Mouse (Mus musculus): ENCODE measurements around the gene Csmd2.
A peak's percentile ranks its signal among the peaks of the same experiment; 100 is the strongest.

The Csmd2 gene

GRCm38 (mm10) chr4:128135014-128135622 lies 147.5 kb downstream of the Csmd2 start:
- DNase-seq (ENCODE audit: extremely low read depth, low read depth, low spot score), result peak; percentile 52

DNA sequence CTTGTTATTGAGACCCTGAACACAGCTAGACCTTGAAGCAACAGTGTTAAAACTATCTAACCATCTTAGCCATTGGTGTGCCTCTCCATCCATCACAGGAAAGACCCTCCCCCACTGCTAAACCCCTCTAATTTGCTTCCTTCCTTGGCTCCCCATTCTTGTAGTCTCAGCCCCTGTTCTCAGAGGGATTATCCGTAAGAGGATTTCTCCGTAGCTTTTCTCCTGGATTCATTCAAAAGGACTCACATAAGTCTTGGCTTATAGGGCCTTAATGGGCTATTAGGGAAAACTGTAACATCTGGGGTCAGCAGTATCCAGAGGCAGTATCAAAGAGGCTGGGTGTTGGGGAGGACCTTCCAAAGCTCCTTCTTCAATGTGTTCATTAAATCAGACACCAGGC lies 152.3 kb downstream of the Csmd2 start:
- DNase-seq (ENCODE audit: extremely low read depth, low read depth, low spot score), result no peak

- DNase-seq (ENCODE audit: extremely low read depth, low read depth, low spot score), result no peak
Measured at GRCm38 (mm10) chr4:128141161-128142101, 153.8 kb downstream of the Csmd2 start.

DNA sequence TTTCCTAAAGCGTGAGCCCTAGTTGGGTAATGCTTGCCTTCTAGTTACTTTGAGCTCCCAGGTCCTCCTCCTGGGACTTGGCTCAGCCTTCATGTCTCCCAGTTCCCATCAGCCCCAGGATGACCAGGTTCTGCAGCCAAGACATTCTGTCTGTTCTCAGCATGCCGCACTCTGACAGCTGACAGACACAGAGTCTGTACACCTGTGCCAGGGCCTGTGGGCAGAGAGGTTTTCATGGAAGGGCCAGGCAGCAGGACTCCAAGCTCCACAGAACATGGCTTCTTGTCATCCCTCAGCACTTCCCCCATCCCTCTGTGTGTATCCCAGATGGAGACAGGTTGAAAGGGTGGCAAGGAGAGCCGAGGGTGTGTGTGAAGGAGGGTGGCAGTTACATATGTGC lies 154.6 kb downstream of the Csmd2 start:
- no peak for DNase-seq (ENCODE audit: extremely low read depth, low read depth, low spot score)

- DNase-seq (ENCODE audit: extremely low read depth, low read depth, low spot score), result no peak
Measured at GRCm38 (mm10) chr4:128143147-128143546, 155.5 kb downstream of the Csmd2 start.

DNA sequence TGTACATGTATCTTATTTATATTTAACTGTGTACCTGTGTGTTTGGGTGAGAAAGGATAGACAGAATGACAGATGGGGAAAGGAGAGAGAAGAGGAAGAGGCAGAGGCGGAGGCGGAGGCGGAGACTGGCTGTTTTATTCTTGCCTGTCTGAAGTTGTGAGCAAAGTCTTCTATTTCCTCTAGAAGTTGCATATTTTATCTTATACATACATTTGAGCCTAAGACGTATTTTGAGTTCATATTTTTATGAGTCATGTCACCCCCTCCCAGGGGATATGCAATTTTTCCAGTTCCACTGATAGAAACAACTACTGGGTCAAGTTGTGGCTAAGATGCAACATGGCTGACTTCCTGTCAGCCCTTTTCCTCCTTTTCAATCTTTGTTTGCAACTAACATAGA lies 161.9 kb downstream of the Csmd2 start:
- DNase-seq (ENCODE audit: extremely low read depth, low read depth, low spot score), result no peak

- no peak for DNase-seq (ENCODE audit: extremely low read depth, low read depth, low spot score)
Measured at GRCm38 (mm10) chr4:128152066-128152465, 164.4 kb downstream of the Csmd2 start.

GRCm38 (mm10) chr4:128153144-128153543 lies 165.5 kb downstream of the Csmd2 start:
- no peak for DNase-seq (ENCODE audit: extremely low read depth, low read depth, low spot score)

DNA sequence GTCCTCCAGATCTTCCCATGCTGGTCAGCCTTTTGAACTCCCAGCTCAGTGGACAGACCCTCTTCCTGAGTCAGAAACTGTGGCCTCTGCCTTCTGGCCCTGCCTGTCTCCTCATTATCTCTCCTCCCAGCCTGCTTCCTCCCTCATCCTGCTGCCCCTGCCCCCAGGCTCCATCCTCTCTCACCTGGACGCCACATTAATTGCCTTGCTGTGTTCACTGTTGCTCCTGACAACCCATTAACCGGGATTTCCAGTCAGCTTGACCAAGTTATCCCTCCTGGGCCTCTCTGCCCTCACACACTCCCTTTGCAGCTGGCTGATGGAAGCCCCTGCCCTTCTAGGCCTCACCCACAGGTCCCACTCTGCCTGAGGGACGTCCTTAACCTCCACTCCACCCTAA lies 167.6 kb downstream of the Csmd2 start:
- no peak for DNase-seq (ENCODE audit: extremely low read depth, low read depth, low spot score)

DNA sequence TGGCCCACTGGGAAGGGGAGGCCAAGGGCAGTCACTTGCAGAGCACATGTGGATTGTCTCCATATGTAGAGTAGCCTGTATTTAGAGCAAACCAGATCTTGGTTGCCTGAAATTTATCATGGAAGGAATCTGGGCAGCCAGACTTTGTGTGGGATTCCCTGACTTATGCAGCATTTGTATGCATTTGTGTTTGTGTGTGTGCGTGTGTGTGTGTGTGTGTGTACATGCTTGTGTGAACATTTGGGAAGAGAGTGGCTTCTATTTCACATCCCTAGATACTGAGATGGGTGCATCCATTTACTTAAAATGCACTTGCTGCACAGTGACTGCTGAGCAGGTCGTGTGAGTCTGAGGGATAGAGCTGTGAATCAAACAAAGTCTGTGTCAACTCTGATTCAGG lies 173.0 kb downstream of the Csmd2 start:
- no peak for DNase-seq (ENCODE audit: extremely low read depth, low read depth, low spot score)

- peak; percentile 79 for DNase-seq (ENCODE audit: extremely low read depth, low read depth, low spot score)
Measured at GRCm38 (mm10) chr4:128170181-128170580, 182.5 kb downstream of the Csmd2 start.

- DNase-seq (ENCODE audit: extremely low read depth, low read depth, low spot score), result no peak
Measured at GRCm38 (mm10) chr4:128171233-128171632, 183.6 kb downstream of the Csmd2 start.

- no peak for DNase-seq (ENCODE audit: extremely low read depth, low read depth, low spot score)
Measured at GRCm38 (mm10) chr4:128171701-128172100, 184.0 kb downstream of the Csmd2 start.

- DNase-seq (ENCODE audit: extremely low read depth, low read depth, low spot score), result no peak
Measured at GRCm38 (mm10) chr4:128178974-128179373, 191.3 kb downstream of the Csmd2 start.

DNA sequence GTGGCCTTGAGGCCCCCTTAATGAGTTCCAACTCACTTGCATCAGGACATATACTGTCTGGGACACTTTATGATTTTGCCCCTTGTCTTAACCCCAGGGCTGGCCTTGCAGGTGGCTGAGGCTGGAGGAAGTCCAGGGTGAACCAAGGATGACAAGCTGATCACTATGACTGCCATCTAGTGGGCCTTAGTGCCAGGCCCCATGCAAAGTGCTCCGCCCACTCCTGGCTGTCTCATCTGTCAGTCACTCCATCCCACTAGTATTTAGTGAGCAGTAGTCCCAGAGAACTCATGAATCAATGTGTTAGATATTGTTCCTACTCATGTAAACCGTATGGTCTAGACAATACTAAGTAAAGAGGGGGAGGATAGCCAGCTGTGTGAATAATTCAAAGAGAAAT lies 191.9 kb downstream of the Csmd2 start:
- no peak for DNase-seq (ENCODE audit: extremely low read depth, low read depth, low spot score)

- DNase-seq (ENCODE audit: extremely low read depth, low read depth, low spot score), result peak; percentile 25
Measured at GRCm38 (mm10) chr4:128184747-128185146, 197.1 kb downstream of the Csmd2 start.

DNA sequence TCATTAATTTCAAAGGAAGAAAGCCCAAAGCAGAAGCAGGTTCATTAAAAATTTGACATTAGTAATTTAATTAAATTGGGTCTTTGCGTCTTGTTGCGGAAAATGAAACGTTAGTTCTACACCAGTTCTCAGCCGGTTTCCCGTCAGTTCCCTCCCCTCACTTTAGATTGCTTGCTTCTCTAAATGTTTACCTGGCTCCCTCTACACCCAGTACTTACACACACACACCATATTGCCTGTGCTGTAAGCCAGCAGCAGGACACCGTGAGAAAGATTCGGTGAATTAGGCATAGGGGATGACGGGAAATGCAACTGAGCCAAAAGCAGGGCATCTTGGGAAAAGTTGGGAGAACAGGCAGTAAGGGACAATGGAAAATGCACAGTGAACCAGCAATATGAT lies 206.8 kb downstream of the Csmd2 start:
- DNase-seq (ENCODE audit: extremely low read depth, low read depth, low spot score), result no peak

DNA sequence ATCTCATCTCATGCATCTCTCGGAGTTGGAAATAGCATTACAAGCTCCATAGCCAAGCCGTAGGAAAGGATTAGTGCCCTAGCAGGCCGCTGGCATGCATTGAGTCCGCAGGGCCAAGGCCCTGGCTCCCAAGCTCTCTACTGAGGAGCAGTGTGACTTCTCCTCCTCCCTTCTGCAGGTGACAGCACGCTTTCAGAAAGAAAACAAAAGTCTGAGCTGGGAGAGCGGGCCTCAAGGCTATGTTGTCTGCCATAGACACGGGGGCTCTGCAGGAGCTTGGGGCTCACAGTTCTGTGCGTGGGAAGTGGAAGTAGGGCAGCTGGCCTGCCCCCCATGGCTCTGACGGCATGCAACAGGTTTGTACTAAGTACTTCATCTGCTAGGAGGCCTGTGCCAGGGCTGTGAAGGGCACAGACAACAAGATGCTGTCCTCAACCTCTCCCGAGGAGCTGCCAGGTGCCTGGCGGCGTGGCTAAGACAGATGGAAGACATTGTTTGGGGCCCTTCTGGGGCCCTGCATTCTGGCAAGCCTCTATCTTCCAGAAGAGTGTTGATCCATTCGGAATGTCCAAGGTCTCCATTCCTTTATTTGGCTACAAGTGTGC lies 230.4 kb downstream of the Csmd2 start:
- DNase-seq (ENCODE audit: extremely low read depth, low read depth, low spot score), result peak; percentile 47

- DNase-seq (ENCODE audit: extremely low read depth, low read depth, low spot score), result no peak
Measured at GRCm38 (mm10) chr4:128224453-128224852, 236.8 kb downstream of the Csmd2 start.

DNA sequence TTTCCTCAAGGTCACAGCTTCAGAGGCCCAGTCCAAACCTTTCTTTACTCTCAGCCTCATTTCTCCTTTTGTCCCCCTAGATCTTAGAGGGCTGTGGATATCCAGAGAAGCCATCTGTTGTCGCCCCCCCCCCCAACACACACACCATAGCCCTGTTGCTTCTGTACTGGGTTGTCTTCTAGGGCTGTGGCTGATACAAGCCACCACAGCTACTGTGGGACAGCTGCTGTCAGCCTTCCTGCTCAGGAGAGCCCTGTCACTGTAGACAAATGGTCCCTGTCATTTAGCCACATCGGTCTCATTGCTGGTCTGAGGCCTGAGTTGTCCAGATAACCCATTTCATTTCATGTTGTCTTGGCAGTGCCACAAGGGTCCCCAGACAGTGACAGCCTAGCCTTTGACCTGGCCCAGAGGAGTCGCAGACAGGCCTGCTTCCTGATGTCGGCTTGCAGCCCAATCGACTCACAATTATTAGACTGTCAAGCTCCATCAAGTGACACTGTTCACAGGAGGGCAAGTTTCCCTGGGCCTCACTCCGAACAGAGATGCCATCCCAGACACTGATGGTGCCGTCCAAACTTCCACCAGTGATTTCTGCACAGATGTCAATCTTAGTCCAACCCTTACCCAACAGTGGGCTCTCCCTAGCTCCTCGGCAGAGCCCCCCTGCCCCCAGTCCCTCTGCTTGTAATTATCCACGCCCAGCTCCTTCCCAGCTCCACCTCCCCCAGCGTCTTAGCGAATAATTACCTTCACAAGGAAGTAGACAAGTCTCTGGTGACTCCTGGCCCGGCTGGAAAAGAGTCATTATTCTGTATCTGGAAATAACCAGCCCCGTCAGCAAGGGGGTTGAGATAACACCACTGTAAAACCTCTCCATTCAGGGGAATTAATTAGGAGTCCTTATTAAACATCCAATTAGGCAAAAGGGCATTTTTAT lies 240.0 kb downstream of the Csmd2 start:
- DNase-seq (ENCODE audit: extremely low read depth, low read depth, low spot score), result no peak

DNA sequence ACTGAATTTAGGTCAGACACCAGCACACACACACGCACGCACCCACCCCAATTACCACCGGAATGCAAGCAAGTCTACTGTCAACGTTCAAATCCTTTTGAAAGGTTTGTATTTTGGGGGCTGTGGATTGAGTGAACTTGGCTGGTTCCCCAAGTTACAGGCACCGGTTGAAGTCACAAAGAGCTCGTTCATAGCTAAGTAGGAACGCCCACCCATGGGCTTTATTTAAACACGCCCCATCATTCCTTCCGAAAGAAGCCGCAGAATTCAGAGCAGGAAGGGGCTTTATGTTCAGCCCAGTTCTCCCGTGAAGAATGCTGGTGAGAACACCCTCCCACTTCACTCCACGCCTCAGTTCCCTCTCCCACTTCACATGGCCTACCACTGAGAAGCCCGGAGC lies 245.8 kb downstream of the Csmd2 start:
- DNase-seq (ENCODE audit: extremely low read depth, low read depth, low spot score), result no peak
